Mouse (Mus musculus): ENCODE results near the gene Erc2. TPM values are rescaled to one million over a fixed set of nuclear protein-coding genes. Genes with fewer than 3 reads are reported as not detected.

Gene Erc2
- polyA plus RNA-seq, 1 experiment: 0.10 TPM

DNA sequence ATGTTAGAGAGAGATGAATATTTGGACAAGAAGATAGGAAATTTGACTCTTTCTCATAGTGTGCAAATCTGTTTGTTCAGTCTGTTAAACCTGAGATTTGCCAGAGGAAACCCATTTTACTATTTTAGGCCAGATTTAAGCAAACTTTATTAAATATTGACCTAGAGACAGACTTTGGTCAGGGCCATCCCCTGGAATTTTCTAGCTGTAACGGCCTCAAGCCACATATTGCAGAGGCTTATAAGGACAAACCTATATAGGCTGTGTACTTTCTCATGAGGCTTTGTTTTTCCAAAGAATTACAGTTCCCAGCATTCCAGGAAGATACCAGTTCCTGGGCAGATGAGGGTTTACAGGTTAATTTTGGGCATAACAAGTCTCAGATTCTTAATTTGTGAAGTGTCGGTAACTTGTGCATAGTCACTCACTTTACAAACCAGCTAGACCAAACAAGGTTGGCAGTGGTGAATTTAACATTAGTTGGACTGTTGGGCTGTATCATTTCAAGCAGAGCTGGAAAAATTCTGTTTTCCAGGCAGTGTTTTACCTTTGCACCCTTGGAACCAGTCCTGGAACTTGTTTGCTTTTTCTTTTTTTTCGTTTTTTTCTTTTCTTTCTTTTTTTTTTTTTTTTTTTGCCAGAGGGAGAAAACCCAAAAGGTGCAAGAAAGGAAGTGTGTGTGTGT, 60.3 kb downstream of the Erc2 start:
- no peaks in the 10 kb centered on the region for H3K27me3 ChIP-seq (replicated peaks)
- H3K4me1 ChIP-seq: no peaks in the 10 kb centered on the region
- no peak for TF ChIP-seq FLI1 (IDR thresholded peaks at IDR 0.05; ENCODE audit: low read length)
- TF ChIP-seq GATA1 (IDR thresholded peaks at IDR 0.05; ENCODE audit: borderline replicate concordance, low read length): no peak
- H3K9me3 ChIP-seq: no peaks in the 10 kb centered on the region
- H3K4me3 ChIP-seq (replicated peaks): no peak overlapping the region
- no peaks in the 10 kb centered on the region for H3K36me3 ChIP-seq (replicated peaks; ENCODE audit: low read length)

DNA sequence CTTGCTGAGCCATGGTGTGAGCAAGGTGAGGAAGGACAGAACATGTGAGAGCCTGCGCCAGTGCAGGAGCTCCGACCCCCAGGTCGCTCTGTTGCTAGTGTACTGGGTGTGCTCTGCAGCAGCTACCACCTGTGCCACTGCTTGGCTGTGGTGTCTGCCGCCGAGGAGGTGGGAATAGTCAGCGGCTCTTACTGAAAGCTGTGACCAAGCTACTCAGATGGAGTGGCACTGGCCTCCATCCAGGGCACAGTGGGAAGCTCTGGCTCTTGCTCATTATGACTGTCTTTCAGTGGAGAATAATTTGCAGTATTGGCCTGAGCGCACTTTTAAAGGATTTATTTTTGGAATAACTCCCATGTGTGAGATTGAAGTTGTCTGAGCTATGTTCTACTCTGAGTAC, 73.6 kb downstream of the Erc2 start:
- no peaks in the 10 kb centered on the region for H3K27me3 ChIP-seq (replicated peaks)
- H3K4me3 ChIP-seq (replicated peaks): no peak overlapping the region
- H3K9me3 ChIP-seq: no peaks in the 10 kb centered on the region
- no peaks in the 10 kb centered on the region for H3K4me1 ChIP-seq
- no peaks in the 10 kb centered on the region for H3K36me3 ChIP-seq (replicated peaks; ENCODE audit: low read length)
- TF ChIP-seq GATA1 (IDR thresholded peaks at IDR 0.05; ENCODE audit: borderline replicate concordance, low read length) (no peak), FLI1 (IDR thresholded peaks at IDR 0.05; ENCODE audit: low read length) (no peak)

DNA sequence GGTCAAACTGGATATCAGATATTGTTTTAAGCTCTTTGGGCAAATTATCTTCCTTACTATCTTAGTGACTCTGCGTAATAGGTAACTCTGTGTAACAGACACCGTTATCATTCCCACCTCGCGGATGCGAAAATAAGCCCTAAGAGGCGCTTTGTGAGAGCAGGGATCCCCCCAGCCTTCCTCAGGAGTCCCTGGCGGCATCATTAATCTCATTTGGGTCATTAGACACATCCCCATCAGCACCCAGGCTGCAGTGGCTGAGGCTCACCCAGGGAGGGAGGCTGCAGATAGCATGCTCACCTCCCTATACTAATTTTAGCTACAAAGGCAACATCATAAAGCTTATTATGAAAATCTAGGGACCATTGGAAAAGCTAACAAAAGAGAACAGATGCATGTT, 95.1 kb downstream of the Erc2 start:
- H3K4me1 ChIP-seq: no peaks in the 10 kb centered on the region
- TF ChIP-seq FLI1 (IDR thresholded peaks at IDR 0.05; ENCODE audit: low read length) (no peak), GATA1 (IDR thresholded peaks at IDR 0.05; ENCODE audit: borderline replicate concordance, low read length) (no peak)
- no peaks in the 10 kb centered on the region for H3K27me3 ChIP-seq (replicated peaks)
- no peaks in the 10 kb centered on the region for H3K36me3 ChIP-seq (replicated peaks; ENCODE audit: low read length)
- no peak overlapping the region for H3K4me3 ChIP-seq (replicated peaks)
- H3K9me3 ChIP-seq: no peaks in the 10 kb centered on the region

DNA sequence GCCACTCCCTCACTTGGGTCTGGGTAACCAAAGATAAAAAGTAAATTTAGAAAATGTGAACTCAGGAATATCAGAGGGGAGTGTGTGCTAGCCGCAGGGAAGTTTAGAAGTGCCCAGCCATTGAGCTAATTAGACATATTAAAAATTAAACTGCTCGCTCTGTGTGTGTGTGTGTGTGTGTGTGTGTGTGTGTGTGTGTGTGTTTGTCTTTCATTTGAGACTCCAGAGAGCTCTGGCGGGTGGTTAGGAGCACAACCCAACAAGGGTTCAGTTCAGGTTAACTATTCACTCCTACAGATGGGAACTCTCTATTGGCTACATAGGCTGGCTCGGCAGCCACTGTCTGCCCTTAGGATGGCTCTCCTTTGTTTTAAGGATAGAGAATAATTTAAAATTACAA, 97.4 kb downstream of the Erc2 start:
- no peaks in the 10 kb centered on the region for H3K9me3 ChIP-seq

DNA sequence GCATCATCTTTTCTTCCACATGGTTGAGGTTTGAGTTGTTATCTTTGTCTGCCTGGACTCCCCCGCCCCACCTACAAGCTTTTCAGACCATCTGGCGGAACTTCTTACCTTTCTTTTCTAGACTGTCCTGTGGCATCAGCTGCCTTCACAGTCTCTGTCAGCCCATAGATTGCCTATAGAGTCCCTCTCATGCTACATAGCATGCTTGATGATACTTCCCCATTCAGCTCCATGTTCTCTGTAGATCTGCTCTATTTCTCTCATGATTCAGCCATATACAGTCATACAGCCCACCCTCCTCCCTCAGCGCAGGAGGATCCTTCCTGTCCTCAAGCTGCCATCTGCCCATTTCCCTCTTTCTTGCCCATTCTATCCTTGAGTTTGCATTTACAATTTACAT, 98.7 kb downstream of the Erc2 start:
- Histone ChIP-seq H3K27me3 (replicated peaks) (no peaks in the 10 kb centered on the region), H3K9me3 (no peaks in the 10 kb centered on the region), H3K4me1 (no peaks in the 10 kb centered on the region), H3K36me3 (replicated peaks; ENCODE audit: low read length) (no peaks in the 10 kb centered on the region), H3K4me3 (replicated peaks) (no peak overlapping the region)
- no peak for TF ChIP-seq GATA1 (IDR thresholded peaks at IDR 0.05; ENCODE audit: borderline replicate concordance, low read length)
- no peak for TF ChIP-seq FLI1 (IDR thresholded peaks at IDR 0.05; ENCODE audit: low read length)

More for the DNA sequence above, 97.4 kb downstream of the Erc2 start:
- Histone ChIP-seq H3K4me3 (replicated peaks) (no peak overlapping the region), H3K36me3 (replicated peaks; ENCODE audit: low read length) (no peaks in the 10 kb centered on the region), H3K4me1 (no peaks in the 10 kb centered on the region), H3K27me3 (replicated peaks) (no peaks in the 10 kb centered on the region)
- no peak for TF ChIP-seq GATA1 (IDR thresholded peaks at IDR 0.05; ENCODE audit: borderline replicate concordance, low read length)
- no peak for TF ChIP-seq FLI1 (IDR thresholded peaks at IDR 0.05; ENCODE audit: low read length)

DNA sequence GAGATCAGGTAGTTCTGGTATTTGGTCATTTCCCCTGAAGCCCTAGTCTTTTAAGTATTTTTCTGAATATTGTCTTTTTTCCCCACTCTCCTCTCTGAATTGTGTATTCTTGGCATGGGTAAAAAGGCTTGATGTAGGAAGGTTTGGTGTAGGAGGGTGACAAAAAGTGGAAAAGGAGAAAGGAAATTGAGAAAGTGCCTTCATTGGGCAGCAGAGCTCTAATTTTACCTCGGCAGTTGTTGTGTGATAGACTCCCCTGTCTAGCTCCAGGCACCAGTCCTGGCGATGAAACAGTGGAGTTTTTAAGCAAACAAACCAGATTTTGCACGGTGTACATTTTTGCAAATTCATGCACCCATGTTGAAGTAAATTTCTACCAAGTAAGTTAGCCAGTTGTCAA, 99.5 kb downstream of the Erc2 start:
- no peaks in the 10 kb centered on the region for H3K27me3 ChIP-seq (replicated peaks)
- no peaks in the 10 kb centered on the region for H3K36me3 ChIP-seq (replicated peaks; ENCODE audit: low read length)
- no peaks in the 10 kb centered on the region for H3K9me3 ChIP-seq
- H3K4me1 ChIP-seq: no peaks in the 10 kb centered on the region
- no peak overlapping the region for H3K4me3 ChIP-seq (replicated peaks)
- TF ChIP-seq FLI1 (IDR thresholded peaks at IDR 0.05; ENCODE audit: low read length) (no peak), GATA1 (IDR thresholded peaks at IDR 0.05; ENCODE audit: borderline replicate concordance, low read length) (no peak)

DNA sequence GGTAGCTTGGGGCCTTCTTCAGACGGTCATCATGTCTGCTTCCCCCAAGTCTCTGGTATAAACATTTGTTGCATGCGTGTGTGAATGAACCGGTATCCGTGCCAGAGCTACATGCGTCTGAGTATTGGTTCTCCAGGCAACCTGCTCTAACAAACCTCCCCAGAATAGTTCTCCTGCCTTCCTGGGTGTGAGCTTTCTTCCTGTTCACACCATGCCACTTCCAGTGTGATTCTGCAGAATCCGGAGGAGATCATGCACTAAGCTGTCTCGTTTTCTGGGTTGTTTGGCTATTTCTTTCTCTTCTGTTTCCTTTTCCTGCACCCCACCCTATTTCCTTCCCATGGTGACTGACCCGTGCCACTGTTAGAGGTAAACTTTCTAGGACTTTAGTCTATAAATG, 105.3 kb downstream of the Erc2 start:
- TF ChIP-seq FLI1 (IDR thresholded peaks at IDR 0.05; ENCODE audit: low read length) (no peak), GATA1 (IDR thresholded peaks at IDR 0.05; ENCODE audit: borderline replicate concordance, low read length) (no peak)
- Histone ChIP-seq H3K9me3 (no peaks in the 10 kb centered on the region), H3K36me3 (replicated peaks; ENCODE audit: low read length) (no peaks in the 10 kb centered on the region), H3K4me1 (no peaks in the 10 kb centered on the region), H3K27me3 (replicated peaks) (no peaks in the 10 kb centered on the region), H3K4me3 (replicated peaks) (no peak overlapping the region)

DNA sequence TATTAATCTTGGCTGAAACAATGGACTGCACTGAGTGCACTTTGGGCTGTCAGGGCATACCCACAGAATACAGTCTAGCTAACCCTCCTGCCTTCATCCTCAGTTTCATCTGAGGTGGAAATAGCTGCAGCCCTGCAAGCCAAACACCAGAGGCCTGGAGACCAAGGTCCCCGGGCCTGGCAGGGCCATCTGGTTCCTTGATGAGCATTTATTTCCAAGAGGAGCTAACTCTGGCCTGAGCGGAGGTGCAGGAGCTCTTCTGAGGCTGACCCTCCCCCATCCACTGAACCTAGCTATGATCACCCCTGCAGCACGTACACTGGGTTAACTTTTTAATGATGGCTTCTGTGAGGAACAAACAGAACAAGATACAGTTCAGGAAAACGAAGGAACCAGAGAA, 108.9 kb downstream of the Erc2 start:
- Histone ChIP-seq H3K36me3 (replicated peaks; ENCODE audit: low read length) (no peaks in the 10 kb centered on the region), H3K27me3 (replicated peaks) (no peaks in the 10 kb centered on the region), H3K9me3 (no peaks in the 10 kb centered on the region), H3K4me3 (replicated peaks) (no peak overlapping the region), H3K4me1 (no peaks in the 10 kb centered on the region)
- no peak for TF ChIP-seq GATA1 (IDR thresholded peaks at IDR 0.05; ENCODE audit: borderline replicate concordance, low read length)
- TF ChIP-seq FLI1 (IDR thresholded peaks at IDR 0.05; ENCODE audit: low read length): no peak

DNA sequence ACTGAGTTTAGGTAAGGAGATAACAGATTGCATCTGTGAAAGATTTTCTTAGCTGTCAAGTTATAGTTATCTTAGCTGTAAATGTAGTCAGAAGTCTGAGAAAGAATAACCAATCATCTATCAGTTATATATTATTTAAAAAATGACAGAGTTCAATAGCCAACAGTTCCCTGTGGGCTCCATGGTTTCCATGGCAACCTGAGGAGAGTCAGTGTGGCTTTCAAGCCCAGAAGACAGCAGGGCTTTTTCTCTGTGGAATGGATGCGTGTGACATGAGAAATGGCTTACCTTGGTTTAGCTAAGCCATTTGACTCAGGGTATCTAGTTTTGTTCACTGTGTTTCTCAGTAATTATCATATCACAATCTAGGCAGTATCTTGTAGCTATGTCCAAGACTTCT, 117.2 kb downstream of the Erc2 start:
- Histone ChIP-seq H3K4me3 (replicated peaks) (no peak overlapping the region), H3K36me3 (replicated peaks; ENCODE audit: low read length) (no peaks in the 10 kb centered on the region), H3K4me1 (no peaks in the 10 kb centered on the region), H3K27me3 (replicated peaks) (peaks cover 2% of the 10 kb centered on the region), H3K9me3 (no peaks in the 10 kb centered on the region)
- no peak for TF ChIP-seq FLI1 (IDR thresholded peaks at IDR 0.05; ENCODE audit: low read length)
- TF ChIP-seq GATA1 (IDR thresholded peaks at IDR 0.05; ENCODE audit: borderline replicate concordance, low read length): no peak

DNA sequence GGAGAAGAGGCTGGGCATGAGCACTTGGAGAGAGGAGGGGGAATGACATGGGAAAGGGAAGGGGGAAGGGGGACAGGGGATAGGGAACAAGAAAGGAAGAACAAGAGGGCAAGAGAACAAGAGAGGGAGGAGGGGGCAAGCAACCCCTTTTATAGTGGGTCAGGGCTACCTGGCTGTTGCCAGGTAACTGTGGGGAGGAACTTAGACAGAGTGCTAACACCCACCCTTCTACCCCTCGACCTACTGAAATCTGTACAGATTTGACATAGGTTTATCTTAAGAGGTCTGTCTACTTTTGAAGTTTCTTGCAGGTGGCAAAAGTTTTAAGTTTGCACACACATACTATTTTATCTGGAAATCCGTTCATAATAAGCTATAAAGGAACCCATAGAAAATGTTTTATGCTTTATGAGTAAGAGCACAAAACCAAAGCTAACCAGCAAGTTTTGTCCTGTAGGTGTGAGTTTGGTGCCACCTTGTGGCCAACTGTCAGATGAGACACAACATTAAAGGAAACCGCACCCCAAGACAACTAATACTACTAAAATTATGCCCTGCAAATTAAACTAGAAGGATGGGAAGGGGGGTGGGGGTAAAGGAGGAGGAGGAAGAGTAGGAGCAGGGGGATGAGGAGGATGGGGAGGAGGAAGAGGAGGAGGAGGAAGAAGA, 119.2 kb downstream of the Erc2 start:
- no peak overlapping the region for H3K4me3 ChIP-seq (replicated peaks)
- H3K36me3 ChIP-seq (replicated peaks; ENCODE audit: low read length): no peaks in the 10 kb centered on the region
- H3K27me3 ChIP-seq (replicated peaks): peaks cover 2% of the 10 kb centered on the region
- no peak for TF ChIP-seq FLI1 (IDR thresholded peaks at IDR 0.05; ENCODE audit: low read length)
- TF ChIP-seq GATA1 (IDR thresholded peaks at IDR 0.05; ENCODE audit: borderline replicate concordance, low read length): no peak
- H3K9me3 ChIP-seq: no peaks in the 10 kb centered on the region
- H3K4me1 ChIP-seq: no peaks in the 10 kb centered on the region
